Mouse (Mus musculus) frontal cortex, postnatal 14 days (tissue): Measurements from ENCODE around the gene Gabrp.

Source experiments
- DNase-seq, 2 experiments: peaks; one replicate each; pipeline ENCODE4 v3.0.0; 2022; ENCODE audit warnings: low spot score in 2 of 2

Gene Gabrp

GRCm38 (mm10) chr11:33529576-33529975 is 49.2 kb downstream of the Gabrp start:
- no peak for DNase-seq

DNA sequence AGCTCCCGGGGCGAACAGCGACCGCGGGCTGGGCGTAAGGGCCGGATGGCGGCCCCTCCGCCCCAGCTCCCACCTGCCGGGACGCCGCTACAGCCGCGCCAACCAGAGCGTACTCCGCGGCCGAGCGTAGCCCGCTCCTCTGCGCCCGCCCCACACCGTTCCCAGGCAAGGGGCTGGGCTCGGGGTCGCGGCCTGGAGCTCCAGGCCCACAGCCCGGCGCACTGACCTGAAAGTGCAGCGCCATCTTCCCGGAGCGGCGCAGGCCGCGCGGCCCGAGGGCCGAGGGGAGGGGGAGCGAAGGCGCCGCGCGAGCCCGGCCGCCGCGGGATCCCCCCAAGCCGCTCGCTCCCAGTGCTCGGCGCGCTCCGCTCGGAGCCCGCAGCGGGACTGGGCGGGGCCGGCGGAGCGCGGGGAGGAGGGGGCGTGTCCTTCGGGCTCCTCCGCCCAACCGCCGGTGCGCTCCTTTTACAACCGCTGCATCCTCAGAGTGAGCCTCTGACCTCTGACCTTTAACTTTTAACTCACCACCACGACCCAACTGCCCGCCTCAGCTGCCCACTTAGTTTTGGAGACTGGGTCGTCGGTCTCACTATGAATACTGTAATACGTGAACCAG is 65.3 kb downstream of the Gabrp start, which contains the start of gene Ranbp17:
Gene Ranbp17, minus strand, starts transcription at position 371 of the 616 bp plus-strand sequence.
- peak in 1 of 2 experiments; percentile 11 for DNase-seq

DNA sequence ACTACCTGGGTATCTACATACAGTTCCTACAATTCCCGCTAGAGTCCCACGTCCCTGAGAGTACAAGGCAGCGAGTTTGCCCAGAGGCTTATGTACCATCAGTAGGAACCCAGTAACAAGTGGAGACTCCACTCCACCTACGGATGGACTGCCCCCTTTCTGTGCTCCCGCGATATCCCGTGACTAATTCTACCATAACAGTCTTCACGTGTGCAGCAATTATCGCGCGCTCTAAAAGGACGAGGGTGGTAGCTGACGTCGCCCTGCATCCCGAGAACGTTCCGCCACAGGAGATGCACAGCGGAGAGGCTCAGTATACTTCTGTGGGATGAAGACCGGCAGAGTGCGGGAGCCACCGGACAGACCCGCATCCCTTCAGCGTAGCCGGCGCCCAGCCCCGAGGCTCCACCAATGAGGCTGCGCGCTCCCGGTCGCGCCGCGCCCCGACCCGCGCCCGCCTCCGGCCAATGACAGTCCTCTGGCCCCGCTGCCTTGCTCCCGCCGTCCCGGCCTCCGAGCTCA is 65.8 kb downstream of the Gabrp start:
- peak; percentile 43 to 67 for DNase-seq

GRCm38 (mm10) chr11:33509401-33509800 is 69.4 kb downstream of the Gabrp start:
- DNase-seq: no peak
